Comparison of ENCODE assay signal across 20 mouse cellular contexts in genomic region chrX:56151396-56151795, GRCm38 (mm10). TPM values are rescaled to one million over a fixed set of nuclear protein-coding genes. Genes with fewer than 3 reads are reported as not detected.
DNase-seq lines count a peak whose midpoint lies in the region; ATAC-seq and TF ChIP-seq lines count a peak whose summit lies in the region.
"Had no signal": no experiment of that assay in that cellular context is flagged by ENCODE, and none has a peak within 500 bp of the region (broad histone marks: within the 10 kb centered on the region; RNA-seq: fewer than 3 reads in every experiment).

No protein-coding gene starts in this region.

- H3K4me1 ChIP-seq in hindbrain, embryonic 15.5 days (replicated peaks), result no peaks in the 10 kb centered on the region
- no peaks in the 10 kb centered on the region for H3K4me1 ChIP-seq in midbrain, postnatal 0 days (ENCODE audit: insufficient read depth, low read length)

- no peaks in the 10 kb centered on the region for H3K27me3 ChIP-seq in hindbrain, embryonic 15.5 days
- no peaks in the 10 kb centered on the region for H3K27me3 ChIP-seq in midbrain, postnatal 0 days (ENCODE audit: insufficient read depth, low read length)

- H3K4me3 ChIP-seq in hindbrain, embryonic 15.5 days, result no peak overlapping the region
- no peak overlapping the region for H3K4me3 ChIP-seq in midbrain, postnatal 0 days (ENCODE audit: low read depth, low read length)
- H3K4me3 ChIP-seq: erythroblast, embryonic 14.5 days had no signal

- peak; percentile 4 for DNase-seq in ES-CJ7 (ENCODE audit: low read depth, low spot score)
- peak; percentile 0 for DNase-seq in ZHBTc4 (ENCODE audit: low read depth, low spot score)
- peak; percentile 8 for DNase-seq in midbrain, postnatal 0 days (ENCODE audit: low spot score)
- no peak for DNase-seq in testis, postnatal 10 days (ENCODE audit: low spot score)
- no peak for DNase-seq in cerebellum, postnatal 25 days
- DNase-seq in layer of hippocampus, postnatal 36 days, result no peak
- DNase-seq: adrenal gland, postnatal 25 days; cerebellum, adult 9-11 months; gastrocnemius, postnatal 36 days; heart, postnatal 10 days; kidney, adult 9 months; left cerebral cortex, postnatal 4 days; lung, embryonic 14.5 days; lung, postnatal 4 days; thymus, postnatal 36 days had no signal

- H3K9ac ChIP-seq in hindbrain, embryonic 15.5 days, result no peak overlapping the region
- H3K9ac ChIP-seq in midbrain, postnatal 0 days (replicated peaks; ENCODE audit: low read length, poor library complexity, severe bottlenecking), result no peak overlapping the region
- H3K9ac ChIP-seq: lung, embryonic 14.5 days had no signal

- TF ChIP-seq CTCF in midbrain, postnatal 0 days (IDR thresholded peaks at IDR 0.05), result no peak

- no peak overlapping the region for H3K27ac ChIP-seq in hindbrain, embryonic 15.5 days (replicated peaks)
- no peak overlapping the region for H3K27ac ChIP-seq in midbrain, postnatal 0 days (ENCODE audit: low read depth, low read length)

- H3K9me3 ChIP-seq in hindbrain, embryonic 15.5 days, result no peaks in the 10 kb centered on the region
- H3K9me3 ChIP-seq in midbrain, postnatal 0 days (ENCODE audit: low read length), result no peaks in the 10 kb centered on the region

- no peak overlapping the region for H3K4me2 ChIP-seq in hindbrain, embryonic 15.5 days
- H3K4me2 ChIP-seq in midbrain, postnatal 0 days (ENCODE audit: low read depth, low read length, poor library complexity, severe bottlenecking), result no peak overlapping the region
- H3K4me2 ChIP-seq: liver, embryonic 11.5 days; lung, embryonic 14.5 days had no signal

- WGBS in hindbrain, embryonic 15.5 days, result 88% methylated on average over 2 of the region's 2 CpGs
- 93% methylated on average over 2 of the region's 2 CpGs for WGBS in midbrain, postnatal 0 days

- no peaks in the 10 kb centered on the region for H3K36me3 ChIP-seq in hindbrain, embryonic 15.5 days
- no peaks in the 10 kb centered on the region for H3K36me3 ChIP-seq in midbrain, postnatal 0 days (ENCODE audit: insufficient read depth, low read length)

- peak; percentile 65; the same call in 1 of the 2 replicates for ATAC-seq in hindbrain, embryonic 15.5 days (ENCODE audit: low FRiP score, low read depth)
- ATAC-seq in midbrain, postnatal 0 days (ENCODE audit: low FRiP score), result peak; percentile 70
- ATAC-seq: forebrain, embryonic 14.5 days; inflammation-experienced regulatory T-cells, adult 6 months had no signal

RNA-seq across cellular contexts. Expression of gene 3830403N18Rik, which starts 15.0 kb away (rescaled TPM):
- 0.64 and 0.75 TPM in 2 replicates for polyA plus RNA-seq in hindbrain, embryonic 15.5 days (2015; fragmentation: Nextera tagmentation; extraction: Ambion mirVana)
- total RNA-seq in midbrain, postnatal 0 days (2014; rRNA removed), result 0.82 and 0.90 TPM in 2 replicates
- 0.70 and 1.0 TPM in 2 replicates for polyA plus RNA-seq in midbrain, postnatal 0 days (2015; fragmentation: Nextera tagmentation; extraction: Ambion mirVana)
- total RNA-seq in layer of hippocampus, postnatal 36 days (2021), result not detected
- total RNA-seq: adrenal gland, postnatal 25 days; gastrocnemius, postnatal 36 days; left cerebral cortex, postnatal 4 days had no signal
- polyA plus RNA-seq: erythroblast, embryonic 14.5 days; inflammation-experienced regulatory T-cells, adult 6 months had no signal

Comparison
In these comparisons a context has a peak if more than half of its experiments do, and no peak if none do; other contexts are left out.
1. DNase-seq: peak in ES-CJ7 (single experiment), ZHBTc4 (single experiment) and midbrain, postnatal 0 days (single experiment); none in testis, postnatal 10 days (single experiment), cerebellum, postnatal 25 days (0 of 2) and layer of hippocampus, postnatal 36 days (0 of 2).